Mouse (Mus musculus) large intestine, adult 2 months (tissue): ENCODE results near the gene Dph3. TPM values are rescaled to one million over a fixed set of nuclear protein-coding genes. Genes with fewer than 3 reads are reported as not detected.
"Not testable (repeated sequence)": the region's sequence is repeated elsewhere in the genome, so short reads cannot be mapped to it uniquely, and the experiment has no call there.

Experiments
- DNase-seq: peaks from one replicate; pipeline ENCODE4 v3.0.0-alpha.2; 2012; ENCODE audit warnings: low read depth, low spot score
- WGBS: fragments of 180-500 bp; shearing (Covaris S2); methylation state at CpG from one replicate; pipeline ENCODE4 v1.1.7; 2018; 5-methylcytosine and 5-hydroxymethylcytosine counted together
- polyA plus RNA-seq: library from polyadenylated mRNA; depleted of rRNA; stranded (reverse); fragments of >200 nt; gene quantifications from 2 replicates; pipeline ENCODE4 v1.2.3, GENCODE M21; 2012; rRNA removed

The Dph3 gene
- 35.5 and 36.2 TPM in 2 replicates for polyA plus RNA-seq

DNA sequence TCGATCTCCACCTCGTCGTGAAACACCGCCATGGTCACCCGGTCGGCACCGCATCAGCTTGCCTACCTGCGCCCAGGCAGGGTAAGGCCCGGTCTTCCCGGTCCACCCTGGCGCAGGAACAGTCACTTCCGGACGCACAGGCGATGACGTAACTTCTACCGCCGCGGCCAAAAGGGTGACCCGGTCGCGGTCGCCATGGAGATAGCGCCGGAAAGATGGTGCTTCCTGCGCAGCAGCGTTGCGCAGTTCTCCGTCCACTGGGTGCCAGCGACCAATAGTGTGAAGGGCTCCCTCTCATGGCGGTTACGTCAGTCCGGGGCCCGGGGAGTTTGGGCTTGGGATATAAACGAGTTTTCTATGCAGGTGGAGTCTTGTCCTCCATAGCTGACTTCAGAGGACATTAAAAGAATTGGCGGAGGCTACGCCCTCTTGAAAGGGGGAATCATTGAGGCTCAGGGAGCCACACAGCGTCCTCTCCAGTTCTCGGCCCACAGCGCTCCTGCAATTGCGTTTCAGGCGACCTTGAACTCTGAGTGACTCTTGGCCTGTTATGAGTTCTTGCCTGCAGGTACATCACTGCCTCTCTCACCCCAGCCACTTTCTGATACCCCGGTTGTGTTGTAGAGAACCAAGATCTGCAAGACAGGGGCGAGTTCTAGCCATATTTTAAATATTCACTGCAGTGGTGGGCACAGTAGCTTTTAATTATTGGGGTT, at the start of gene Dph3:
Gene Dph3, minus strand, starts transcription at position 244 of the 716 bp plus-strand sequence.
- peak; percentile 94 for DNase-seq

GRCm38 (mm10) chr14:32134293-32134692, 48.8 kb upstream of the Dph3 start:
- WGBS: 34% methylated on average over 2 of the region's 2 CpGs
- no peak for DNase-seq

More for the DNA sequence above, at the start of gene Dph3:
- WGBS: under 1% methylated on average over 43 of the region's 43 CpGs

- WGBS: 42% methylated on average over 4 of the region's 4 CpGs
- DNase-seq: no peak
These were observed 46.3 kb upstream of the Dph3 start for GRCm38 (mm10) chr14:32131836-32132235.

- 45% methylated on average over 5 of the region's 5 CpGs for WGBS
- no peak for DNase-seq
These were observed 42.9 kb upstream of the Dph3 start for GRCm38 (mm10) chr14:32128409-32128808.

- WGBS: 79% methylated on average over 5 of the region's 5 CpGs
- DNase-seq: not testable (repeated sequence)
These were observed 39.7 kb upstream of the Dph3 start for GRCm38 (mm10) chr14:32125256-32125655.

DNA sequence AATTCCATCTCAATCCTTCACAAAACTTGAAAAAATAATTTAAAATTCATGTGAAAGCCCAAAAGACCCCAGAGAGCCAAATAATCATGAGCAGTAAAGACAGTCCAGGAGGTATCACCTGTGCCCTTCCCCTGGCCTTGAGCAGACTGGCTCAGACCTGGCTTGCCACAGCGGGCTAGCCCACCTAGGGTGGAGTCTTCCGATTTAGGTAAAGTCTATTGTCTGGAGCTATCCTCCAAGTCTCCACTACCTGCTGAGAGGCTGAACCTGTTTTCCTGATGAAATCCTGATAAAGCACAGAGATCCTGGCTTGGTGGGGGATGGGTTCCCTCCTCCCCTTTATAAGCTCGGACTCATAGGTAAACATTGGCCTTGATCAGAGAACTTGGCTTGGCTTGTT, 38.7 kb upstream of the Dph3 start:
- 59% methylated on average over 3 of the region's 3 CpGs for whole genome bisulfite sequencing
- DNase-seq: no peak

GRCm38 (mm10) chr14:32121920-32122315, 36.4 kb upstream of the Dph3 start:
- 17% methylated on average over 2 of the region's 2 CpGs for WGBS
- peak; percentile 28 for DNase-seq

DNA sequence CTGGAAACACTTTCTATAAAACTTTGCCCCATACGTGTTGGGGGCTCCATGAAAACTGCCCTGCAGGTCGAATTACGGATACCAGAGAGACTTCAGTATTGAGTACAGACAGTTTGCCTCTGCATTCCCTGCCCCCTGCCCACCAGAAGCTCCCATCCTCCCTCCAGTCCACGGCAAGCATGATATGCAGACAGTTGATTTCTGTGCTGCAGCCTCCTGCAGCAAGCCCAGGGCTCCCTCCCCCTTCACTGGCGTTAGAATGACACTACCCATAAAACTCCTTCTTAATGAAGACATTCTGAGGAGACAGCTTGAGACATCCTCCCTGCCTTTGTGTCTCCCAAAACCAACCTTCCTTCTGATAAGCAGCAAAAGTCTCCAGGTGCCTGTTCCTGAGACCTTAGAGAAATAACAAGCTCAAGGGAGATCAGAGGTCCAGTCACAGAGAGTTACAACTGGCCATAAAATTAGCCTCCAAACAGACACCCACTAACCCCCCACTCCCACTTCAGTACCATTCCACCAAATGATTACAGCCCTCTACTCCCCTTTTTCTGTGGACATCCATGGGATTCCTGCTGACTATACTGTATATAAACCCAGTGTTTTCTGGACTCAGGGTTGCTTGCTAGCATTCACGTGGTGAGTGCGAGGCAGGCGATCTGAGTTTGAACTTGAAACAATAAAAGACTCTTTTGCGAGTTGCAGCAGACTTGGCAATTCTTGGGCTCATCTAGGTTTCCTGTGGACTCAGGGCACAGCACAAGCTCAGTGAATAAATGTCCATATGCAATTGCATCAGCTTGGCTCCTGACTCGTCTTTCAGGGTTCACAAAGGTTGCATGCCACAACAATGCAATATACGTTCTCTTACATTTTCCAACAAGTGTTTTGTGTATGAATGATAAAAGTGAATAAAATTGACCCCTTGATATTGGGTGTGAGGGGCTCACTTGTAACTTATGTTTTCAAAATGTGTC, 35.7 kb upstream of the Dph3 start:
- 55% methylated on average over 11 of the region's 11 CpGs for WGBS
- no peak for DNase-seq

GRCm38 (mm10) chr14:32112124-32112523, 26.6 kb upstream of the Dph3 start:
- WGBS: 92% methylated on average over 10 of the region's 10 CpGs

DNA sequence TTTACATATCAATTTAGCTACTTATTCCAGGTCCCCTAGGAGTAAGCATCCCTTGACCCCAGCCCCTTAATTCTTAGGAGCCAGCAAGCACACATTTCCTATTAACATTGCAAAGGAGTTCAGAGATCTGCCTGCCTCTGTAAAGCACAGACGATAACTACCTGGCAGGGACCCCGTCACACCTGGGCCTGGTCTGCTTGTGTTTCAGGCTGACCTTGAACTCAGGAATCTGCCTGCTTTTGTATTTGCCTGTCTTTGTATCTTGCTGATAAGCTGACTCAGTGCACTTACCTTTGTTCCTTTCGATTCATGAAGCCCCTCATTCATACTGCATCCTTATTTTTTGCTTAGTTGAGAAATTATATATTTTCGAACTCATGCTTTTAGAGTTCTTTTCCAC, 21.4 kb upstream of the Dph3 start:
- WGBS: 82% methylated on average over 4 of the region's 4 CpGs

More at GRCm38 (mm10) chr14:32112124-32112523, 26.6 kb upstream of the Dph3 start:
- DNase-seq: not testable (repeated sequence)

GRCm38 (mm10) chr14:32105663-32106062, 20.1 kb upstream of the Dph3 start:
- WGBS: 57% methylated on average over 7 of the region's 7 CpGs
- no peak for DNase-seq

More for the DNA sequence above, 21.4 kb upstream of the Dph3 start:
- DNase-seq: no peak

DNA sequence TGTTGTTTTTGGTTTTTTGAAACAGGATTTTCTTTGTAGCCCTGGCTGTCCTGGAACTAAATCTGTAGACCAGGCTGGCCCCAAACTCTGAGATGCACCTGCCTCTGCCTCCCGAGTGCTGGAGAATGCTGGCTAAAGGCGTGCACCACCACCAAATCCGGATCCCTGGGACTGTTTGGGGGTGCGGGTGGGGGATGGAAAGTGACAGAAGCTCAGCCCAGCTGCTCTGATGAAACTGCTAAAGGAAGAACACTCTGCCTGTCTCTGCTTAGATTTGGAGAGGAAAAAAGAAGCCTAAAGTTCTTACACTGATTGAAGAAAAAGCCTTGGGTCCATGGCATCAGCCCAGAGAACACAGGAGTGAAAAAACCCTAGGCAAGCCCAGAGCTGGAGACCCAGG, 18.0 kb upstream of the Dph3 start:
- 79% methylated on average over 4 of the region's 4 CpGs for WGBS

GRCm38 (mm10) chr14:32098951-32099350, 13.4 kb upstream of the Dph3 start:
- 92% methylated on average over 3 of the region's 3 CpGs for WGBS
- DNase-seq: no peak

More for the DNA sequence above, 18.0 kb upstream of the Dph3 start:
- no peak for DNase-seq

DNA sequence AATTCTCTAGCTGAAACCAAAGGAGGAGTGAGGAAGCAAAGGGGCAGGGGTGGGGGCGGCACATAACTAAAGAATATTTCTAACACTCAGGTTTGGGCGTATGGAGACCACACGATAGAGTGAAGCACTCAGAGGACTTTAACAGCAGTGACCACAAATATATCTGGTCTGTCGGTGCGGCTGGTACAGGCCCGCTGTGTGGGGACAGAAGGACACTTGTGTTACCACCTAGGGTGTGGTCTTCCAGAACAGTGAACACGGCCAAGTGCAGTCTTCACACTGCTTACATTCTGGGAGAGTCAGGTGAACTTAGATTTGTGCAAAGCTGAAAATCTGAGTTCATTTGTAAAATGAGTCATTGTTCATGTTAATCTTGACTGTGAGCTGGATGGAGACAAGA, 12.2 kb upstream of the Dph3 start:
- WGBS: 93% methylated on average over 7 of the region's 7 CpGs
- DNase-seq: no peak

- WGBS: 89% methylated on average over 5 of the region's 5 CpGs
- no peak for DNase-seq
These were observed 11.2 kb upstream of the Dph3 start for GRCm38 (mm10) chr14:32096740-32097139.

- WGBS: 87% methylated on average over 5 of the region's 5 CpGs
- no peak for DNase-seq
These were observed 10.1 kb upstream of the Dph3 start for GRCm38 (mm10) chr14:32095646-32096045.

DNA sequence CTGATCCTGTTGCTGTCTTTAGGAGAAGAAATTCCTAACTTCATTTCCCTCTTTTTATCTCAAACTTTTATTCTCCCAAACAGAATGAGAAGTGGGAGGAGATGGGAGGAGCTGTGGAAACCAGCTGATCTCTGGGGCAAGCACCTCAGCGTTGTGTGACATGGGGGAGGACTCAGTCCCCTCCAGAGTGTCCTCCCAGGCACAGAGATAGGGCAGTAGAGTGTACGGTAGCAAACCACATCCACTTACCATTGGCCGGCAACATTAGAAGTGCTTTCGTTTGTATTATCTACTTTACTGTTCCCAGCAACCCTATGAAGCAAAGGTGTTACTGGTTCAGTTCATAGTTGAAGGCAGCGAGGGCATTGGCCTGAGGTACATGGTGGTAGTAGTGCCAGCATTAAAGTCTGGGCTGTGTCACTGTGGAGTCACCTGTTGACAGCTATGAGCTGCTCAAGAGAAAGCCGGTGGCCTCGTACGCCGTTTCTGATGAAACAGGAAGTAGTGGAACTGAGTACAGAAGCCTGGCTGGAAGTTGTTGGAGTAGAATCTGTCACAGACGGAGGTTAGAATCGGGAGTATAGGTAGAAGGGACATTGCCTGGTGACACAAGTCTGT, 8.1 kb upstream of the Dph3 start:
- no peak for DNase-seq
- 83% methylated on average over 11 of the region's 11 CpGs for WGBS

- no peak for DNase-seq
- WGBS: 63% methylated on average over 1 of the region's 1 CpGs
These were observed 7.5 kb upstream of the Dph3 start for GRCm38 (mm10) chr14:32093018-32093417.

DNA sequence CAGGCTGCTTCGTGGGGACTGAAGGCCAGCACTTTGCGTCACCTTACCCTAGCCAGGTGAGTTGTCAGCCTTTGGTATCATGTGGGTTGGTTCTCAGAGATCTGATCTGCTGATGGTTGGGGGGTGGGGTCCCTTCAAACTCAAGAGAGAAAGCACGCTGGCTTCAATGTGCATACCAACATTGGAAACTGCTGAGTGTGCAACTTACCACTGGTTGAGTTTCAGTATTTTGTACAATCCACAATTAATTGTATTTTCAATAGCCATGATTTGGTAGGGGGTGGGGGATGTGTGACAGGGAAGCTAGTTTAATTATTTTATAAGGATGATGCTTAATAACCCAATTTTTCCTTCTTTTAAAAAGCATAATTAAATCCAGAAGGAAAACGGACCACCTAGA, 6.2 kb upstream of the Dph3 start:
- WGBS: 92% methylated on average over 4 of the region's 4 CpGs
- DNase-seq: no peak

- no peak for DNase-seq
- WGBS: 75% methylated on average over 4 of the region's 4 CpGs
These were observed 5.6 kb upstream of the Dph3 start for GRCm38 (mm10) chr14:32091124-32091523.
